Mouse (Mus musculus) liver, postnatal 0 days (tissue): ENCODE measurements at regions not wholly inside any gene's neighbourhood (a gene's known extent, or its start where the extent isn't known, plus 50 kb on each side); places are given as distances from the start of the nearest gene placed in this dataset.

Experiments used
- CTCF ChIP-seq: sonication (generic); IDR thresholded peaks from 2 replicates; pipeline ENCODE4 v1.5.1; 2016; ENCODE audit warnings: antibody characterized with exemption, low read depth
- EP300 ChIP-seq: IDR thresholded peaks from 2 replicates; pipeline ENCODE4 v1.6.1; 2016; ENCODE audit warnings: antibody characterized with exemption, low read depth, mild to moderate bottlenecking

GRCm38 (mm10) chr3:70102091-70102490 lies 94.7 kb downstream of the Otol1 start:
- TF ChIP-seq CTCF: no peak
- TF ChIP-seq EP300: no peak
